Mouse (Mus musculus): ENCODE measurements around the gene Ahcyl2. TPM values are rescaled to one million over a fixed set of nuclear protein-coding genes. Genes with fewer than 3 reads are reported as not detected.

Ahcyl2 gene
- total RNA-seq, 4 experiments from 2014 or later = 14.2 to 19.6 (median 17.2) TPM

DNA sequence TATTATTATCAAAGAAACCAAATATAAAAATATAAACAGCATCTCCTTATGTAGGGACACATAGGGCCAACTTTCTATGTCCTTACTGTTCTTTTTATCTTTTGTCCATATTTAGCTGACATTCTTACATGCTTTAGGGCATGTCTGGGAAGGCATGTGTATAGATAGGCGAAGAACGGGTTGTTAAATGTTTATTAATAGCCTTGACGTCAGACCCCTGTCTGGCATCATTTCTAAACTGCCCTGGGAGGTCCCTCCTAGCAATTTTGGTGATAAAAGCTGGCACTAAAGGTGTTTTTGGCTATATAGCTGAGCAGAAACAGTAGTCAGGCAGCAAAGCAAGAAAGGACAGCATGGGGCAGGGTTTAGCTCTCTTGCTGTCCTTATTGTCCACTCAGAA is 136.5 kb downstream of the Ahcyl2 start:
- peak; percentile 61 for DNase-seq (ENCODE audit: low spot score)

DNA sequence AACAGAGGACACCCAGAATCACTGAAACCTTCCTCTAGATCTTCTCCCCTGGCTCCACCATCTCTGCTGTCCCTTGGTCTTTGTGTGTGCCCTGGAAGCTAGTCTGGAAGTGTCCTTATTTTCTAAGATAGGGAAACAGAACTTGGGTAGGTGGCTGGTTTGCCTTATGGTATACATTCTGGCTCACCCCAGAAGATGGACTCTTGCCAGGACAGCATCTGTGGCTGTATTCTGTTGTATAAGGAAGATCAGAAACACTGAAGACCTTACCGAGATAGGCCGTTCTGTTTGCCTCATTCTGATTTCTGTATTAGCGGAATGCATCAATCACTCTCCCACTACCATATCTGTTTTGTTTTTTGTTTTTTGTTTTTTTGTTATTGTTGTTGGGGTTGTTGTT is 142.8 kb downstream of the Ahcyl2 start:
- DNase-seq (ENCODE audit: low spot score) = no peak

DNA sequence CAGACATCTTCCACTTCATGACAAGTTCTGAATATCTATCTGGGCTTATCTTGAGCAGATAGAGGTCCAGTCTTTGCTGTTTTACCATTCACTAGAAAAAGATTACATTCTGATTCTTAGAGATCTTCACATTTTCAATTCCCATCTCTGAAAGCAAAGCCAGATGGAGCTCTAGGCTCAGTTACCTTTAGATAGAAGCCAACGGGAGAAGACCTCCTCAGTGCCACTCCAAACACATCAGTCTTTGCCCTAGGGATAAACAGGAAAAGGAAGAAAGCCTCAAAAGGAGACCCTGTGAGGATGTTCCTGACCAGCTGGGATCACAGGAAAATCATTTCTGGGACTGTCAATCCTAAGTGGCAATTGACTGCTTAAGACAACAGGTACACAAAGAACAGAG is 145.9 kb downstream of the Ahcyl2 start:
- no peak for DNase-seq (ENCODE audit: low spot score)

- DNase-seq (ENCODE audit: low spot score) = no peak
Observed at GRCm38 (mm10) chr6:29914136-29914535, 146.3 kb downstream of the Ahcyl2 start.

DNA sequence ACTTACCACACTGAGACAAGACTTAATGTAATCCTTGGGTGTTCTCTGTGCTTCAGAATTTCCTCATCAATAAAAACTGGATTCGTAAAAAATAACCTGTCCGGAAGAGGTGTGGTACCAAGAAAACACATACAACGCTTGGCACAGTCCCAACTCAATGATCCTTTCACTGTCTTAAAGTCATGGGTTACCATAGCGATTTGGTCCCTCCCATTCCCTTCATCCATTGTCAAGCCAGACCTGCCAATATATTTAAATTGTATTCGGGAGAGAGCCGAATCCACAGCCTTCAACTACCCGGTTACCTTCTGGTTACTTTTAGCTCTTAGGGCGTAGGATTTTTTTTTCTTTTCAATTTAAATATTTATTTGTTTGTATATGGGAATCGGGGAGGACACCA is 148.0 kb downstream of the Ahcyl2 start:
- no peak for DNase-seq (ENCODE audit: low spot score)

- peak; percentile 91 for DNase-seq (ENCODE audit: low spot score)
Observed at GRCm38 (mm10) chr6:29916530-29917382, 148.9 kb downstream of the Ahcyl2 start, which contains the start of gene Strip2. Gene Strip2, plus strand, starts transcription at chr6:29917012.

DNA sequence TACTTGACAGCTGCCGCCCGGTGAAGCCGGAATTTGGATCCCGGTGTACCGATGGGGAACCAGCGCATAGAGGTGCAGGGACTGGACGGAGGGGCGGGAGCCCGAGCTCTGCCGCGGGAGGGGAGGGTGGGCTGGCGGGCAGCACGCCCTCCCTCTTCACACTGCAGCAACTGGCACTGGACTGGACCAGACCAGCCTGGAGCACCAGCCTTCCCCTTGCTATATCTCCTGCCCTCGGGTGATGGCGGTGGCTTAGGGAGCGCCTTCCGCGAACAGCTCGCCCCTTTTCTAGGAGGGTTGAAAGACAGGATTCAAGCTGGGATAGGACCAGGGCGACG is 149.5 kb downstream of the Ahcyl2 start:
- DNase-seq (ENCODE audit: low spot score) = no peak

GRCm38 (mm10) chr6:29917947-29918346 is 150.1 kb downstream of the Ahcyl2 start:
- no peak for DNase-seq (ENCODE audit: low spot score)

DNA sequence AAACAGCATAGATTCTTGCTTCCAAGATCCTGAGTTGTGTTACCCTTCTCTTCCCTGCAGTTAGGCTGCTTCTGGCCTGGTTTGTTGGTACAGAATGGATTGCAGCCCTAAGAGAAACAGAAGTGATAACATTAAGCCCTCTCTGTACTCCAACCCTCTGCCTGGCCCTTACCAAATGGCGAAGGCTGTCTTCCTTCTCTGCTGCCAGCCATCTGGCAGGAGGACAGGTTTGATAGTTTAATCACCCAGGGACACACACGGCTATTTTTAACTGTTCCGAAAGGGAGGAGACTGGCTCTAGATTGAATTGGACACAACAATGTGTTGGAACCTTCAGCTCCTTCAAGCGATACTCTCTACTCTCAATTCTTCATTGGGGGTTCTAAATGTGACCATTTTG is 155.7 kb downstream of the Ahcyl2 start:
- peak; percentile 64 for DNase-seq (ENCODE audit: low spot score)

GRCm38 (mm10) chr6:29925594-29926219 is 157.9 kb downstream of the Ahcyl2 start:
- DNase-seq (ENCODE audit: low spot score) = no peak

- DNase-seq (ENCODE audit: low spot score) = no peak
Observed at GRCm38 (mm10) chr6:29930087-29930486, 162.3 kb downstream of the Ahcyl2 start.

GRCm38 (mm10) chr6:29930665-29931064 is 162.9 kb downstream of the Ahcyl2 start:
- no peak for DNase-seq (ENCODE audit: low spot score)

GRCm38 (mm10) chr6:29931181-29931580 is 163.4 kb downstream of the Ahcyl2 start:
- no peak for DNase-seq (ENCODE audit: low spot score)

DNA sequence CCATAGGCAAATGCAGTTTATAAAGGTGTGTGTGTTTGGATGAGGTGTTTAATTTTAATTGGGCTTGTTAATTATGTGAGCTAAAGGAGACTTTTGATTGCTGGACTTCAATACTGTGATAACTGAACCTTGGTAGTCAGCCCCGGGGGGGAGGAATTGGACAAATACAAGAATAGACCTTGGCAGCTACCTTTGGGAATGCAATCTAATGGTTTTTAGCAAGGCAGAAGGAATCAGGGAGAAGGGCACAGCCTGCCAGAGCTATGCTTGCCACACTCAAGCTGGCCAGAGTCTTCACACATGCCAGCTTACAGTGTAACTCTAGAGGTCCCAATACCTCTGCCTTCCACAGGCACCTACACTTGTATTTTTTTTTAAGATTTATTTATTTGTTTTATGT is 167.9 kb downstream of the Ahcyl2 start:
- peak; percentile 45 for DNase-seq (ENCODE audit: low spot score)

GRCm38 (mm10) chr6:29940428-29940827 is 172.6 kb downstream of the Ahcyl2 start:
- peak; percentile 30 for DNase-seq (ENCODE audit: low spot score)

- DNase-seq (ENCODE audit: low spot score) = no peak
Observed at GRCm38 (mm10) chr6:29941036-29941435, 173.2 kb downstream of the Ahcyl2 start.

DNA sequence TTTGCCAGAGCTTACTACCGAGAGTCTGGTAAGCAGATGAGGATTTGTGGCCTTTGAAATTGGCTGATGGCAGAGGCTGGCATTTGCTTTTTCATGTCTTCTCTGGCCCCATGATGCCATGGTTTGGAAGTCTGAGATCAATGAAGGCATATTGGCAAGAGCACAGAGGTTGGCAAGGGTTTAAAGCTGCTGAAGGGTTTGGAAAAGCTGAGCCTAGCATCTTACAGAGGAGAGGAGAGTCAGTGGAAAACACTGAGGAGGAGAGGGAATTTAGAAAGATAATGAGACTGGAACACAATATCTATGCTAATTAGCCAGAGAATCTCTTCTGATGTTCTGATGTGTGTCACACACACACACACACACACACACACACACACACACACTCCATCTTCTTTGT is 176.7 kb downstream of the Ahcyl2 start:
- DNase-seq (ENCODE audit: low spot score) = no peak

GRCm38 (mm10) chr6:29946568-29946967 is 178.8 kb downstream of the Ahcyl2 start:
- no peak for DNase-seq (ENCODE audit: low spot score)

- no peak for DNase-seq (ENCODE audit: low spot score)
Observed at GRCm38 (mm10) chr6:29947823-29948222, 180.0 kb downstream of the Ahcyl2 start.

DNA sequence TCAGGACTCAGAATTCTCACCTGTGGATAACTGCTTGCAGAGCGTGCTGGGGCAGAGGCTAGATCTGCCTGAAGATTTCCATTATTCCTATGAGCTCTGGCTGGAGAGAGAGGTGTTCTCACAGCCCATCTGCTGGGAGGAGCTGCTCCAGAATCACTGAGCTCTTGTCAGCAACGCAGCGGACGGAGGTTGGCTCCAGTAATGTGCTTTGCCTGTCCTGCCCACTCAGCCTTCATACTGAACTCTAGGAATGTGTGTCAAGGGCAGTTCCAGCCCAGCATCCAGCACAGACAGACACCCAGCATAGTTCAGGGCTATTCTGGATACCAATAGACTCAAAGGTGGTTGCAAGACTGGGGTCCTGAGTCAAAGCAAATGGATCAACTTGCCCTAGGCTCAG is 188.9 kb downstream of the Ahcyl2 start:
- no peak for DNase-seq (ENCODE audit: low spot score)

DNA sequence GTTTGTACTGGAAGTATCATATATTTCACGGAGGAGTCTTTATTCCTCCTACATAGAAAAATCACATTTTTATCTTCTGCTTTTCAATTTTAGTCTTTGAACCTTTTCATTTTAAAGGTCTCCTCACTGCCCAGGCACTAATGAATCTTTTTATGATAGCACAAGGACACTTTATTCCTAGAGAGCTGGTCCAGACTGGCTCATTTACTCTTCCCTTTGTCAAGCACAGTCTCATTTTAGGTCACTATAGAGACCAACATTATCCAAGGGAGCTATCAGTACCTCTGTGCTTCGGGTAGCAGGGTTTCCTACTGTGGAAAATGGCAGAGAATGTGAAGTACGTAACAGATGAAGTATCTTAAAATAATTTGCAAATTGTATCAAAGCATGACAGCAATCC is 190.9 kb downstream of the Ahcyl2 start:
- no peak for DNase-seq (ENCODE audit: low spot score)

GRCm38 (mm10) chr6:29961081-29961480 is 193.3 kb downstream of the Ahcyl2 start:
- DNase-seq (ENCODE audit: low spot score) = no peak
